Mouse (Mus musculus): ENCODE data around the gene Tcl1b3. TPM values are rescaled to one million over a fixed set of nuclear protein-coding genes. Genes with fewer than 3 reads are reported as not detected.

Gene Tcl1b3
- polyA plus RNA-seq, 1 experiment, result not detected

DNA sequence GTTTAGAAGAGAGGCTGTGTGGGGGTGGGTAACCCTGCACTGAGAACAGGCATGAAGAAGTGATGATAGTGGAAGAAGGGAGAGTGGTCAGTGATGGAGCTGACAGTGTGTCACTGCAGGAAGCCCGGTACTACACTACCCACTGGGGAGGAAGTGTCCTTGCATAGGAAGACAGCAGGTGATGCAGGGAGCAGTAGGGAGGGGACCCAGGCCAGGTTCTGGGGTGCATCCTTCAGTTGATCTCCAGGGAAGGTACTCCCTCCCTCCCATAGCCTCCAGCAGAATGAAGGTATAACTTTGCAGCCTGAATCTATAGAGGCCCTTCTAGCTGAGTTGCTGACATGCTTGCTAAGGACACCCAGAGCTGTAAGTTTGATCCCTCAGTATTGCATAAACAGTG, 16.2 kb downstream of the Tcl1b3 start:
- no peak for TF ChIP-seq CTCF (IDR thresholded peaks at IDR 0.05; ENCODE audit: extremely low read depth, insufficient read depth, insufficient read length, insufficient replicate concordance)
- TF ChIP-seq POLR2A (IDR thresholded peaks at IDR 0.05; ENCODE audit: low read depth, low read length), result no peak
- WGBS, result 43% methylated on average over 1 of the region's 1 CpGs
- H3K36me3 ChIP-seq (ENCODE audit: control insufficient read depth, insufficient read depth, low read length), result no peaks in the 10 kb centered on the region
- no peaks in the 10 kb centered on the region for H3K27me3 ChIP-seq (ENCODE audit: control insufficient read depth, insufficient read depth, low read length)
- H3K4me1 ChIP-seq (ENCODE audit: control insufficient read depth, insufficient read depth, insufficient read length), result no peaks in the 10 kb centered on the region
- no peak overlapping the region for H3K4me3 ChIP-seq (ENCODE audit: extremely low read depth, insufficient read depth, insufficient read length)
- no peak overlapping the region for H3K27ac ChIP-seq (ENCODE audit: insufficient read depth, low read length)
- DNase-seq (ENCODE audit: low read depth in 1 of 2, low spot score in 2 of 2), result no peak

DNA sequence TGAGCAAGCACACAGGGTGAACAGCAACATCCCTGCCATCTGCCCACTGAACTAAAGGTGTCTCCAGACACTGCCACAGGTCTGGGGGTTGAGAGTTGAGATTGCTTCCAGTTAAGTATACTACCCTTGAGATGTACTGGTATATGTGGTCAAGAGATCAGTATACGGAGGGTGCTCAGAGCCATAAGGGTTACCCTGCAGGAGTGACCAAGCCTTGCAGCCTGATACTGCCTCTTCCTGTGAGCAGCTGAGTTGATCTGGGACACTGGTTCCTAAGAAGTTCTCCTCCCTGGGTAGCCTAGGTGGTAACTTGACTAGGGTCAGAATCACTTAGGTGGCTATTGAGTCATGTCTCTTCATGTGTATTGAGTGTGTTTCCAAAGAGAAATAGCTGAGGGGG, 17.6 kb downstream of the Tcl1b3 start:
- no peak for TF ChIP-seq POLR2A (IDR thresholded peaks at IDR 0.05; ENCODE audit: low read depth, low read length)
- no peak for TF ChIP-seq CTCF (IDR thresholded peaks at IDR 0.05; ENCODE audit: extremely low read depth, insufficient read depth, insufficient read length, insufficient replicate concordance)
- H3K27me3 ChIP-seq (ENCODE audit: control insufficient read depth, insufficient read depth, low read length), result no peaks in the 10 kb centered on the region
- H3K4me1 ChIP-seq (ENCODE audit: control insufficient read depth, insufficient read depth, insufficient read length), result no peaks in the 10 kb centered on the region
- no peaks in the 10 kb centered on the region for H3K36me3 ChIP-seq (ENCODE audit: control insufficient read depth, insufficient read depth, low read length)
- WGBS, result 80% methylated on average over 1 of the region's 1 CpGs
- H3K4me3 ChIP-seq (ENCODE audit: extremely low read depth, insufficient read depth, insufficient read length), result no peak overlapping the region
- H3K27ac ChIP-seq (ENCODE audit: insufficient read depth, low read length), result no peak overlapping the region
- no peak for DNase-seq (ENCODE audit: low read depth in 1 of 2, low spot score in 2 of 2)

DNA sequence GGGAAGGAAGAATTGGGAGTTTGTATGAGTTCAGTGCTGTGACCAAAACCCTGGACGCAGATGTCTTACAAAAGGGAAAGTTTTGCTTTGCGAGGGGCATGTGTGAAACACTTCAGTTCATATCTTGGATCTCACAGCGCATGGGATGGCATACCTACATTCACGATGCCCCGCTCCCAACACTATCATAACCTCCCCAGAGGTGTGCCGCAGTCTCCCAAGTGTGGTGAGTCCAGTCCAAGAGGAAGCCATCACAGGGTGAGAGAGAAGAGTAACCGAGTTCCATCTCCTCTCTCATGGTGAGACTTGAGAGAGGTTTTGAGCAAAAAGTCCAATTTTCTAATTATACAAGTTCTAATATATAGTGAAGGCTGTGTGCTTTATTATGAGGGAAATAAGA, 18.4 kb downstream of the Tcl1b3 start:
- DNase-seq (ENCODE audit: low read depth in 1 of 2, low spot score in 2 of 2), result no peak
- TF ChIP-seq POLR2A (IDR thresholded peaks at IDR 0.05; ENCODE audit: low read depth, low read length), result no peak
- TF ChIP-seq CTCF (IDR thresholded peaks at IDR 0.05; ENCODE audit: extremely low read depth, insufficient read depth, insufficient read length, insufficient replicate concordance), result no peak
- Histone ChIP-seq H3K4me1 (ENCODE audit: control insufficient read depth, insufficient read depth, insufficient read length) (no peaks in the 10 kb centered on the region), H3K4me3 (ENCODE audit: extremely low read depth, insufficient read depth, insufficient read length) (no peak overlapping the region), H3K27me3 (ENCODE audit: control insufficient read depth, insufficient read depth, low read length) (no peaks in the 10 kb centered on the region), H3K27ac (ENCODE audit: insufficient read depth, low read length) (no peak overlapping the region), H3K36me3 (ENCODE audit: control insufficient read depth, insufficient read depth, low read length) (no peaks in the 10 kb centered on the region)
- 91% methylated on average over 7 of the region's 7 CpGs for WGBS

DNA sequence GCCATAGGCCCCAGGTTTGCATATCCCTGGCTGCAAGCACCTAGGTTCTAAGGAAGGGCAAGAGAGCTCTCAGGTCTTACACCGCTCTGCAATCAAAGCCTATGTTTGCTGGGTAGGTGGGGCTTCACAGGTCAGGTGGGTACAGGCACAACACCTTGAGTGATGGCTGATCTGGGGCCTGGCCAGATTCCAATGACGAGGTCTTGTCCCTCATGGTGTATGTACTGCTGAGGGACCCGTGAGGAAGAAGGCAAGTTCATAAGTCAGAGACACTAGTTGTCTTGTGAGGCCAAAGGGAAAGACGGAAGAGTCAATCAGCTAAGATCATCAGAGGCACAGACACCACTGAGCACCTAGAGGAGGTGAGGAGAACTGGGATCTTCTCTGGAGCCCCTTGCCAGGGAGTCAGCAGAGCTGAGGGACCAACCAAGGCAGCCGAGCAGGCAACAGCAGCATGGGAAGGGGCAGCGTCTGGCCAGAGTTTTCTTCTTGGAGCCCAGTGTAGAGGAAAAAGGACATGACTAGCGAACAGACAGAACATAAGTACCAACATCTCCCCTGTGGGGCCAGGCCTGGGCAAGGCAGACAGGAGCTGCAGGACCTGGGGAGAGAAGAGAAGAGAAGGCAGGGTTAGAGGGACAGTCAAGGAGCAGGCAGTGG, 26.4 kb downstream of the Tcl1b3 start:
- DNase-seq (ENCODE audit: low read depth in 1 of 2, low spot score in 2 of 2), result no peak
- Histone ChIP-seq H3K27me3 (ENCODE audit: control insufficient read depth, insufficient read depth, low read length) (no peaks in the 10 kb centered on the region), H3K4me1 (ENCODE audit: control insufficient read depth, insufficient read depth, insufficient read length) (no peaks in the 10 kb centered on the region), H3K4me3 (ENCODE audit: extremely low read depth, insufficient read depth, insufficient read length) (no peak overlapping the region), H3K36me3 (ENCODE audit: control insufficient read depth, insufficient read depth, low read length) (no peaks in the 10 kb centered on the region), H3K27ac (ENCODE audit: insufficient read depth, low read length) (no peak overlapping the region)
- 82% methylated on average over 7 of the region's 7 CpGs for WGBS
- TF ChIP-seq POLR2A (IDR thresholded peaks at IDR 0.05; ENCODE audit: low read depth, low read length) (no peak), CTCF (IDR thresholded peaks at IDR 0.05; ENCODE audit: extremely low read depth, insufficient read depth, insufficient read length, insufficient replicate concordance) (no peak)

DNA sequence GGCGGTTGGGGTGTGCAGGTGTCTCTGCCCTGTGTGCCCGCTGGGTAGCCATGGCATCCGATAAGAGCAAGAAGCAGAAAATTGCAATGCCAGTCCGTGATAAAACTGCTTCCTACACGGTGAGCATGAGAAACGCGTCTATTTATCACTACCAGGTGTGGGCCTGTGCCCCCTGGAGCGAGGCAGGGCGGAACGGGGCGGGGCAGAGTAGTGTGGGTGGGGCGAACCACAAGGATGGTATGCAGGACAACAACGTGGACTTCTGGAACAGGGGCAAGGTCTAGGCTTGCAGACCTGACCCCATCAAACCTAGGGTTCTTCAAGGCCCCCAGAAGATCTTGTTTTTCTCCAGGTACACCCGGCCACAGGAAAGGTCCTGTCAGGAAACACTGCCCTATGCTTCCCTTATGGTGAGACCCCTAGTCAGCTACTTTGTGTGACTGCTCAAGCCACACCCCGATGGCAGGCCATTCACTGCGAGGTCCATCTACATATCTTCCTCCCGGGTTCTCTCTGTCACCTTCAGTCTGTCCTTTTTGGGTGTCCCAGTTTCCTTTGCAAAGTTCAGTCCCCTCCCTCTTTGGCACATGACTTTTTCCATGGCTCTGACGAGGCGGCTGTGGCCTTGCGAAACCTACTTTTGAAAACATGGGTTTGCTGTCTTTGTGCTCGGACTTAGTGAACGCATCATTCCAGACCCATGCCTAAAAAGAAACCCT, 31.9 kb downstream of the Tcl1b3 start, which contains the start of gene Tcl1:
TSS of gene Tcl1 (minus strand) at position 193 of the 719 bp plus-strand sequence.
- no peaks in the 10 kb centered on the region for H3K4me1 ChIP-seq (ENCODE audit: control insufficient read depth, insufficient read depth, insufficient read length)
- no peaks in the 10 kb centered on the region for H3K36me3 ChIP-seq (ENCODE audit: control insufficient read depth, insufficient read depth, low read length)
- H3K4me3 ChIP-seq (ENCODE audit: extremely low read depth, insufficient read depth, insufficient read length), result no peak within 1 kb of the TSS
- H3K27me3 ChIP-seq (ENCODE audit: control insufficient read depth, insufficient read depth, low read length), result no peaks in the 10 kb centered on the region
- TF ChIP-seq CTCF (IDR thresholded peaks at IDR 0.05; ENCODE audit: extremely low read depth, insufficient read depth, insufficient read length, insufficient replicate concordance) (no peak), POLR2A (IDR thresholded peaks at IDR 0.05; ENCODE audit: low read depth, low read length) (no peak)
- H3K27ac ChIP-seq (ENCODE audit: insufficient read depth, low read length), result no peak within 1 kb of the TSS
- 88% methylated on average over 22 of the region's 22 CpGs for WGBS
- no peak for DNase-seq (ENCODE audit: low read depth in 1 of 2, low spot score in 2 of 2)

DNA sequence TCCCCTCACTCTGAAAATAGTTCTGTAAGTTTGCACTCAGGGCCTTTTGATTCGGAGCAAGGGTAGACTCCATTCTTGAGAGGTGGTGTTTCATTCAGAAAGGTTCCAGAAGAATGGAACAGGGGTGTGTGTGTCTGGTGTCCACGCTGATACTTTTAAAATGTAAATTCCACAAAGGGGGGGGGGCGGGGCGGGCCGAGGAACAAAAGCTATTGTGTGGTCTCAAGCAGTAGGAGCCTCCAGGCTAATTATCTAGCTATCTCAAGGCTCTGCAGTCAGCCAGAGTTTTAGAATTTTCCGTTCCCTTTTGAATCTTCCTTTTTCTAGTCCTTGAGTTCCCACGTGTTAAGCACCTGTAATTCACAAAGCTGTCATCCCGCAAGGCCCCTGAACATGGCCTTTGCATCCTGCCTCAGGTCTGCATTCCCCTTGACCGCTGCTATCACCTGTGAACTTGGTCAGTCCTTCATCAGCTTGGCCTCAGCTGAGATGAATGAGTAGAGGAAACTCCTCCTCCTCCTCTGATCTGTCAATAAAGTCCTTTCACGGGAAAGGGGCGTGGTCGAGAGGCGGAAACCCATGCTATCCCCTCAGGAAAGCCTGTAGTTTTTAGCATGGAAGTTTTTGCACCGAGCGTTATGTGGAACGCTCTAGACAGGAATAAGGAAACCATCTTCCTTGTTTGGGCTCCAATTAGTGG, 33.9 kb downstream of the Tcl1b3 start:
- no peak for DNase-seq (ENCODE audit: low read depth in 1 of 2, low spot score in 2 of 2)
- no peaks in the 10 kb centered on the region for H3K27me3 ChIP-seq (ENCODE audit: control insufficient read depth, insufficient read depth, low read length)
- TF ChIP-seq POLR2A (IDR thresholded peaks at IDR 0.05; ENCODE audit: low read depth, low read length), result no peak
- no peaks in the 10 kb centered on the region for H3K36me3 ChIP-seq (ENCODE audit: control insufficient read depth, insufficient read depth, low read length)
- no peaks in the 10 kb centered on the region for H3K4me1 ChIP-seq (ENCODE audit: control insufficient read depth, insufficient read depth, insufficient read length)
- H3K27ac ChIP-seq (ENCODE audit: insufficient read depth, low read length), result no peak overlapping the region
- no peak overlapping the region for H3K4me3 ChIP-seq (ENCODE audit: extremely low read depth, insufficient read depth, insufficient read length)
- WGBS, result 64% methylated on average over 16 of the region's 16 CpGs

Measured in spleen, adult 2 months (tissue).